Mouse (Mus musculus): ENCODE measurements around the gene Fam110a. TPM values are rescaled to one million over a fixed set of nuclear protein-coding genes. Genes with fewer than 3 reads are reported as not detected.

The Fam110a gene
- total and polyA plus RNA-seq, 2 experiments = 0.83 to 3.3 TPM

GRCm38 (mm10) chr2:151986958-151987357, 6.9 kb upstream of the Fam110a start:
- H3K4me3 ChIP-seq (ENCODE audit: insufficient read depth, low read depth, low read length) = no peak overlapping the region
- H3K27ac ChIP-seq (replicated peaks; ENCODE audit: insufficient read depth, low read depth, low read length) = no peak overlapping the region
- H3K27me3 ChIP-seq (ENCODE audit: control insufficient read depth, insufficient read depth, low read length) = no peaks in the 10 kb centered on the region
- 91% methylated on average over 8 of the region's 8 CpGs for WGBS
- DNase-seq (ENCODE audit: extremely low read depth, low read depth, low spot score) = no peak
- H3K36me3 ChIP-seq (ENCODE audit: control insufficient read depth, insufficient read depth, low read length) = no peaks in the 10 kb centered on the region
- H3K79me2 ChIP-seq (ENCODE audit: control insufficient read depth, insufficient read depth, low read length) = no peaks in the 10 kb centered on the region
- H3K9ac ChIP-seq (ENCODE audit: low read depth, low read length) = no peak overlapping the region
- H3K4me1 ChIP-seq (ENCODE audit: control insufficient read depth, insufficient read depth, low read length) = no peaks in the 10 kb centered on the region
- TF ChIP-seq CTCF (IDR thresholded peaks at IDR 0.05; ENCODE audit: low read depth, low read length) (no peak), POLR2A (IDR thresholded peaks at IDR 0.05; ENCODE audit: extremely low read depth, insufficient read depth, low read length) (no peak)

GRCm38 (mm10) chr2:151985426-151986172, 5.6 kb upstream of the Fam110a start:
- no peak for TF ChIP-seq POLR2A (IDR thresholded peaks at IDR 0.05; ENCODE audit: extremely low read depth, insufficient read depth, low read length)
- no peak for TF ChIP-seq CTCF (IDR thresholded peaks at IDR 0.05; ENCODE audit: low read depth, low read length)
- 54% methylated on average over 7 of the region's 7 CpGs for WGBS
- H3K27ac ChIP-seq (replicated peaks; ENCODE audit: insufficient read depth, low read depth, low read length) = no peak overlapping the region

GRCm38 (mm10) chr2:151984019-151984418, 4.0 kb upstream of the Fam110a start:
- DNase-seq (ENCODE audit: extremely low read depth, low read depth, low spot score) = no peak
- no peak for TF ChIP-seq POLR2A (IDR thresholded peaks at IDR 0.05; ENCODE audit: extremely low read depth, insufficient read depth, low read length)
- TF ChIP-seq CTCF (IDR thresholded peaks at IDR 0.05; ENCODE audit: low read depth, low read length) = no peak
- H3K4me1 ChIP-seq (ENCODE audit: control insufficient read depth, insufficient read depth, low read length) = peaks cover 6% of the 10 kb centered on the region
- H3K36me3 ChIP-seq (ENCODE audit: control insufficient read depth, insufficient read depth, low read length) = no peaks in the 10 kb centered on the region
- WGBS = 89% methylated on average over 9 of the region's 9 CpGs
- H3K79me2 ChIP-seq (ENCODE audit: control insufficient read depth, insufficient read depth, low read length) = peaks cover 3% of the 10 kb centered on the region; the same call in 1 of the 2 replicates
- no peak overlapping the region for H3K27ac ChIP-seq (replicated peaks; ENCODE audit: insufficient read depth, low read depth, low read length)
- no peak overlapping the region for H3K9ac ChIP-seq (ENCODE audit: low read depth, low read length)
- no peaks in the 10 kb centered on the region for H3K27me3 ChIP-seq (ENCODE audit: control insufficient read depth, insufficient read depth, low read length)
- H3K4me3 ChIP-seq (ENCODE audit: insufficient read depth, low read depth, low read length) = no peak overlapping the region

More at GRCm38 (mm10) chr2:151985426-151986172, 5.6 kb upstream of the Fam110a start:
- Histone ChIP-seq H3K4me1 (ENCODE audit: control insufficient read depth, insufficient read depth, low read length) (no peaks in the 10 kb centered on the region), H3K36me3 (ENCODE audit: control insufficient read depth, insufficient read depth, low read length) (no peaks in the 10 kb centered on the region), H3K79me2 (ENCODE audit: control insufficient read depth, insufficient read depth, low read length) (no peaks in the 10 kb centered on the region), H3K4me3 (ENCODE audit: insufficient read depth, low read depth, low read length) (no peak overlapping the region), H3K27me3 (ENCODE audit: control insufficient read depth, insufficient read depth, low read length) (no peaks in the 10 kb centered on the region), H3K9ac (ENCODE audit: low read depth, low read length) (no peak overlapping the region)
- no peak for DNase-seq (ENCODE audit: extremely low read depth, low read depth, low spot score)

GRCm38 (mm10) chr2:151982476-151982875, 2.5 kb upstream of the Fam110a start:
- H3K4me3 ChIP-seq (ENCODE audit: insufficient read depth, low read depth, low read length) = no peak overlapping the region
- peaks cover 12% of the 10 kb centered on the region for H3K4me1 ChIP-seq (ENCODE audit: control insufficient read depth, insufficient read depth, low read length)
- no peaks in the 10 kb centered on the region for H3K36me3 ChIP-seq (ENCODE audit: control insufficient read depth, insufficient read depth, low read length)
- H3K27me3 ChIP-seq (ENCODE audit: control insufficient read depth, insufficient read depth, low read length) = no peaks in the 10 kb centered on the region
- H3K9ac ChIP-seq (ENCODE audit: low read depth, low read length) = no peak overlapping the region
- DNase-seq (ENCODE audit: extremely low read depth, low read depth, low spot score) = no peak
- TF ChIP-seq POLR2A (IDR thresholded peaks at IDR 0.05; ENCODE audit: extremely low read depth, insufficient read depth, low read length) = no peak
- no peak for TF ChIP-seq CTCF (IDR thresholded peaks at IDR 0.05; ENCODE audit: low read depth, low read length)
- peaks cover 3% of the 10 kb centered on the region; the same call in 1 of the 2 replicates for H3K79me2 ChIP-seq (ENCODE audit: control insufficient read depth, insufficient read depth, low read length)
- no peak overlapping the region for H3K27ac ChIP-seq (replicated peaks; ENCODE audit: insufficient read depth, low read depth, low read length)

GRCm38 (mm10) chr2:151981268-151981667, 1.2 kb upstream of the Fam110a start:
- Histone ChIP-seq H3K36me3 (ENCODE audit: control insufficient read depth, insufficient read depth, low read length) (no peaks in the 10 kb centered on the region), H3K27ac (replicated peaks; ENCODE audit: insufficient read depth, low read depth, low read length) (no peak overlapping the region), H3K79me2 (ENCODE audit: control insufficient read depth, insufficient read depth, low read length) (peaks cover 3% of the 10 kb centered on the region; the same call in 1 of the 2 replicates), H3K9ac (ENCODE audit: low read depth, low read length) (no peak overlapping the region), H3K4me1 (ENCODE audit: control insufficient read depth, insufficient read depth, low read length) (peaks cover 14% of the 10 kb centered on the region), H3K27me3 (ENCODE audit: control insufficient read depth, insufficient read depth, low read length) (no peaks in the 10 kb centered on the region), H3K4me3 (ENCODE audit: insufficient read depth, low read depth, low read length) (no peak overlapping the region)
- TF ChIP-seq POLR2A (IDR thresholded peaks at IDR 0.05; ENCODE audit: extremely low read depth, insufficient read depth, low read length) = no peak
- no peak for TF ChIP-seq CTCF (IDR thresholded peaks at IDR 0.05; ENCODE audit: low read depth, low read length)
- WGBS = 85% methylated on average over 6 of the region's 6 CpGs
- no peak for DNase-seq (ENCODE audit: extremely low read depth, low read depth, low spot score)

- WGBS = 48% methylated on average over 3 of the region's 3 CpGs
- Histone ChIP-seq H3K79me2 (ENCODE audit: control insufficient read depth, insufficient read depth, low read length) (peaks cover 3% of the 10 kb centered on the region; the same call in 1 of the 2 replicates), H3K27me3 (ENCODE audit: control insufficient read depth, insufficient read depth, low read length) (no peaks in the 10 kb centered on the region), H3K9ac (ENCODE audit: low read depth, low read length) (no peak overlapping the region), H3K27ac (replicated peaks; ENCODE audit: insufficient read depth, low read depth, low read length) (no peak overlapping the region), H3K4me1 (ENCODE audit: control insufficient read depth, insufficient read depth, low read length) (peaks cover 18% of the 10 kb centered on the region), H3K36me3 (ENCODE audit: control insufficient read depth, insufficient read depth, low read length) (no peaks in the 10 kb centered on the region), H3K4me3 (ENCODE audit: insufficient read depth, low read depth, low read length) (no peak overlapping the region)
- no peak for TF ChIP-seq CTCF (IDR thresholded peaks at IDR 0.05; ENCODE audit: low read depth, low read length)
- no peak for TF ChIP-seq POLR2A (IDR thresholded peaks at IDR 0.05; ENCODE audit: extremely low read depth, insufficient read depth, low read length)
- DNase-seq (ENCODE audit: extremely low read depth, low read depth, low spot score) = no peak
These were observed 305 bp upstream of the Fam110a start for GRCm38 (mm10) chr2:151980355-151980693.

Data from liver, adult 2 months (tissue).